Mouse (Mus musculus) thymus, adult 2 months (tissue): ENCODE measurements around the gene Npy1r.

Experiments
- CTCF ChIP-seq: fragments of 200-500 bp; IDR thresholded peaks from 2 replicates; pipeline ENCODE4 v1.5.1; 2012; ENCODE audit warnings: mild to moderate bottlenecking, control low read depth, low read length, moderate library complexity, borderline replicate concordance; ENCODE audit not compliant: control insufficient read depth, poor library complexity, insufficient read depth; ENCODE audit errors: extremely low read depth
- POLR2A ChIP-seq: fragments of 200-500 bp; IDR thresholded peaks from 2 replicates; pipeline ENCODE4 v1.6.1; 2012; ENCODE audit warnings: mild to moderate bottlenecking, low read length, control low read depth, moderate library complexity; ENCODE audit not compliant: control insufficient read depth, poor library complexity, insufficient read depth; ENCODE audit errors: extremely low read depth

- TF ChIP-seq CTCF (no peak), POLR2A (no peak)
These were observed 17.5 kb downstream of the Npy1r start for GRCm38 (mm10) chr8:66714324-66714975.
